Mouse (Mus musculus): ENCODE measurements around the gene Prkar2a.

- TF ChIP-seq POLR2A (IDR thresholded peaks at IDR 0.05; ENCODE audit: insufficient read length, low read depth) (no peak), TCF12 (IDR thresholded peaks at IDR 0.05; ENCODE audit: insufficient read depth, poor library complexity, severe bottlenecking) (no peak)
Observed at GRCm38 (mm10) chr9:108662660-108663059, 26.5 kb upstream of the Prkar2a start.
